Mouse (Mus musculus): ENCODE measurements around the gene Ptpn7.

GRCm38 (mm10) chr1:135130376-135131018, 2.0 kb upstream of the Ptpn7 start:
- no peak for TF ChIP-seq CTCF (IDR thresholded peaks at IDR 0.05; ENCODE audit: control insufficient read depth, insufficient read depth, low read length)
- no peak for TF ChIP-seq POLR2A (IDR thresholded peaks at IDR 0.05; ENCODE audit: borderline replicate concordance, control insufficient read depth, low read depth, low read length)
